Mouse (Mus musculus): ENCODE results near the gene Eif3m.

- no peak for TF ChIP-seq EP300 (IDR thresholded peaks at IDR 0.05)
- TF ChIP-seq CTCF (IDR thresholded peaks at IDR 0.05), result no peak
Observed at GRCm38 (mm10) chr2:105035985-105036384, 19.1 kb upstream of the Eif3m start.
